Mouse (Mus musculus): ENCODE results near the gene Scyl1. TPM values are rescaled to one million over a fixed set of nuclear protein-coding genes. Genes with fewer than 3 reads are reported as not detected.

Scyl1 gene
- polyA plus RNA-seq, 1 experiment from 2014 or later, result 69.8 TPM

GRCm38 (mm10) chr19:5810103-5810839, 39.1 kb upstream of the Scyl1 start:
- Histone ChIP-seq H3K36me3 (no peaks in the 10 kb centered on the region), H3K9ac (peak overlapping the region; percentile 52; the same call in 1 of the 2 replicates), H3K27me3 (no peaks in the 10 kb centered on the region), H3K4me3 (no peak overlapping the region), H3K9me3 (no peaks in the 10 kb centered on the region), H3K27ac (replicated peaks) (peak overlapping the region; percentile 94), H3K4me2 (no peak overlapping the region), H3K4me1 (replicated peaks) (peaks cover 65% of the 10 kb centered on the region)
- 45% methylated on average over 11 of the region's 11 CpGs for WGBS
- no peak for ATAC-seq (ENCODE audit: low read depth)

GRCm38 (mm10) chr19:5809712-5810089, 38.5 kb upstream of the Scyl1 start:
- Histone ChIP-seq H3K27ac (replicated peaks) (peak overlapping the region; percentile 94), H3K9ac (no peak overlapping the region)

GRCm38 (mm10) chr19:5808955-5809711, 37.9 kb upstream of the Scyl1 start:
- H3K9me3 ChIP-seq, result no peaks in the 10 kb centered on the region
- H3K36me3 ChIP-seq, result no peaks in the 10 kb centered on the region
- H3K9ac ChIP-seq, result no peak overlapping the region
- H3K4me2 ChIP-seq, result no peak overlapping the region
- ATAC-seq (ENCODE audit: low read depth), result no peak
- peak overlapping the region; percentile 94 for H3K27ac ChIP-seq (replicated peaks)
- peaks cover 76% of the 10 kb centered on the region for H3K4me1 ChIP-seq (replicated peaks)
- H3K4me3 ChIP-seq, result no peak overlapping the region
- WGBS, result 64% methylated on average over 14 of the region's 14 CpGs
- H3K27me3 ChIP-seq, result no peaks in the 10 kb centered on the region

More at GRCm38 (mm10) chr19:5809712-5810089, 38.5 kb upstream of the Scyl1 start:
- Histone ChIP-seq H3K36me3 (no peaks in the 10 kb centered on the region), H3K4me1 (replicated peaks) (peaks cover 71% of the 10 kb centered on the region), H3K4me3 (no peak overlapping the region), H3K4me2 (no peak overlapping the region), H3K9me3 (no peaks in the 10 kb centered on the region), H3K27me3 (no peaks in the 10 kb centered on the region)
- no peak for ATAC-seq (ENCODE audit: low read depth)
- WGBS, result 57% methylated on average over 7 of the region's 7 CpGs

GRCm38 (mm10) chr19:5807740-5808139, 36.5 kb upstream of the Scyl1 start:
- WGBS, result 54% methylated on average over 3 of the region's 3 CpGs
- H3K9ac ChIP-seq, result no peak overlapping the region
- no peaks in the 10 kb centered on the region for H3K27me3 ChIP-seq
- no peak overlapping the region for H3K4me3 ChIP-seq
- no peaks in the 10 kb centered on the region for H3K36me3 ChIP-seq
- no peak for ATAC-seq (ENCODE audit: low read depth)
- no peak overlapping the region for H3K4me2 ChIP-seq
- H3K4me1 ChIP-seq (replicated peaks), result peaks cover 79% of the 10 kb centered on the region
- H3K27ac ChIP-seq (replicated peaks), result no peak overlapping the region
- H3K9me3 ChIP-seq, result no peaks in the 10 kb centered on the region

- no peaks in the 10 kb centered on the region for H3K9me3 ChIP-seq
- ATAC-seq (ENCODE audit: low read depth), result no peak
- WGBS, result 25% methylated on average over 6 of the region's 6 CpGs
- H3K36me3 ChIP-seq, result no peaks in the 10 kb centered on the region
- H3K4me1 ChIP-seq (replicated peaks), result peaks cover 71% of the 10 kb centered on the region
- no peak overlapping the region for H3K4me2 ChIP-seq
- no peak overlapping the region for H3K9ac ChIP-seq
- no peak overlapping the region for H3K4me3 ChIP-seq
- peak overlapping the region; percentile 80 for H3K27ac ChIP-seq (replicated peaks)
- H3K27me3 ChIP-seq, result no peaks in the 10 kb centered on the region
These were observed 35.6 kb upstream of the Scyl1 start for GRCm38 (mm10) chr19:5806809-5807205.

GRCm38 (mm10) chr19:5806051-5806808, 35.0 kb upstream of the Scyl1 start:
- H3K9ac ChIP-seq, result peak overlapping the region; percentile 46; the same call in 1 of the 2 replicates
- H3K9me3 ChIP-seq, result no peaks in the 10 kb centered on the region
- 7% methylated on average over 8 of the region's 8 CpGs for WGBS
- peaks cover 65% of the 10 kb centered on the region for H3K4me1 ChIP-seq (replicated peaks)
- ATAC-seq (ENCODE audit: low read depth), result no peak
- H3K27me3 ChIP-seq, result no peaks in the 10 kb centered on the region
- H3K36me3 ChIP-seq, result no peaks in the 10 kb centered on the region
- peak overlapping the region; percentile 80 for H3K27ac ChIP-seq (replicated peaks)
- peak overlapping the region; percentile 17; the same call in 1 of the 2 replicates for H3K4me2 ChIP-seq
- H3K4me3 ChIP-seq, result no peak overlapping the region

- no peak for ATAC-seq (ENCODE audit: low read depth)
- no peaks in the 10 kb centered on the region for H3K27me3 ChIP-seq
- peak overlapping the region; percentile 100 for H3K27ac ChIP-seq (replicated peaks)
- H3K36me3 ChIP-seq, result no peaks in the 10 kb centered on the region
- 33% methylated on average over 8 of the region's 8 CpGs for WGBS
- no peaks in the 10 kb centered on the region for H3K9me3 ChIP-seq
- peak overlapping the region; percentile 82 for H3K4me3 ChIP-seq
- peak overlapping the region; percentile 79 for H3K9ac ChIP-seq
- peak overlapping the region; percentile 100 for H3K4me2 ChIP-seq
- peaks cover 47% of the 10 kb centered on the region for H3K4me1 ChIP-seq (replicated peaks)
These were observed 33.2 kb upstream of the Scyl1 start for GRCm38 (mm10) chr19:5804371-5804899.

GRCm38 (mm10) chr19:5803881-5804279, 32.7 kb upstream of the Scyl1 start:
- peak; percentile 40; the same call in 1 of the 2 replicates for ATAC-seq (ENCODE audit: low read depth)
- Histone ChIP-seq H3K9me3 (no peaks in the 10 kb centered on the region), H3K4me3 (peak overlapping the region; percentile 82), H3K4me2 (peak overlapping the region; percentile 100), H3K9ac (peak overlapping the region; percentile 79), H3K4me1 (replicated peaks) (peaks cover 44% of the 10 kb centered on the region), H3K36me3 (peaks cover under 1% of the 10 kb centered on the region; the same call in 1 of the 2 replicates), H3K27ac (replicated peaks) (peak overlapping the region; percentile 100), H3K27me3 (no peaks in the 10 kb centered on the region)
- WGBS, result 2% methylated on average over 16 of the region's 16 CpGs

- Histone ChIP-seq H3K4me2 (peak overlapping the region; percentile 100), H3K36me3 (peaks cover 6% of the 10 kb centered on the region), H3K4me1 (replicated peaks) (peaks cover 40% of the 10 kb centered on the region), H3K27ac (replicated peaks) (peak overlapping the region; percentile 100), H3K27me3 (no peaks in the 10 kb centered on the region), H3K9ac (peak overlapping the region; percentile 99), H3K4me3 (peak overlapping the region; percentile 82), H3K9me3 (no peaks in the 10 kb centered on the region)
- ATAC-seq (ENCODE audit: low read depth), result peak; percentile 97
- WGBS, result under 1% methylated on average over 67 of the region's 67 CpGs
These were observed 32.0 kb upstream of the Scyl1 start for GRCm38 (mm10) chr19:5803041-5803880.

GRCm38 (mm10) chr19:5802787-5803040, 31.5 kb upstream of the Scyl1 start:
- H3K4me3 ChIP-seq, result peak overlapping the region; percentile 82
- 0% methylated on average over 4 of the region's 4 CpGs for WGBS
- H3K9me3 ChIP-seq, result no peaks in the 10 kb centered on the region
- H3K27me3 ChIP-seq, result no peaks in the 10 kb centered on the region
- H3K9ac ChIP-seq, result peak overlapping the region; percentile 99
- peaks cover 44% of the 10 kb centered on the region for H3K4me1 ChIP-seq (replicated peaks)
- H3K27ac ChIP-seq (replicated peaks), result peak overlapping the region; percentile 100
- H3K4me2 ChIP-seq, result peak overlapping the region; percentile 100
- no peak for ATAC-seq (ENCODE audit: low read depth)
- H3K36me3 ChIP-seq, result peaks cover 10% of the 10 kb centered on the region

Data from neural tube, embryonic 13.5 days (tissue).